In genomic region chr9:76122888-76123287, GRCm38 (mm10) we compare ENCODE assay signal across 8 mouse cellular contexts.
DNase-seq lines count a peak whose midpoint lies in the region; ATAC-seq and TF ChIP-seq lines count a peak whose summit lies in the region.
"Not testable (repeated sequence)": the region's sequence is repeated elsewhere in the genome, so short reads cannot be mapped to it uniquely, and the experiment has no call there.

No protein-coding gene starts in this region.

- H3K4me1 ChIP-seq in CH12.LX (ENCODE audit: control insufficient read depth in 1 of 2, insufficient read depth in 2 of 2); embryonic facial prominence, embryonic 14.5 days (ENCODE audit: control insufficient read depth, insufficient read depth, low read length); midbrain, embryonic 13.5 days (replicated peaks); spleen, adult 2 months (ENCODE audit: control insufficient read depth, insufficient read depth, insufficient read length): not testable (repeated sequence)

- dilution Hi-C loops in CH12.LX (cut with MboI; ENCODE audit: extremely low pct_ligation_motif_present, extremely low pct_unique_long_range_greater_than_20kb, low sequenced_read_pairs): not testable (repeated sequence)

- peak; percentile 69 for TF ChIP-seq RAD21 in CH12.LX (IDR thresholded peaks at IDR 0.05; ENCODE audit: low read depth, low read length)

- not testable (repeated sequence) for H3K4me3 ChIP-seq in CH12.LX (replicated peaks in 1 of 3; ENCODE audit: low read depth in 2 of 3, low read length in 2 of 3, poor library complexity in 1 of 3); embryonic facial prominence, embryonic 14.5 days (ENCODE audit: low read depth, low read length); midbrain, embryonic 13.5 days (replicated peaks); spleen, adult 2 months (ENCODE audit: extremely low read depth, insufficient read depth, insufficient read length)

- intact Hi-C loops in left cerebral cortex, postnatal 36 days (cut with DNase I): loop anchor here (1.0 to 10.0 kb wide), 2 partner anchors 112 to 361 kb away; no protein-coding TSS in a partner anchor

- not testable (repeated sequence) for H3K79me2 ChIP-seq in CH12.LX (replicated peaks; ENCODE audit: control insufficient read depth, extremely low read depth, insufficient read depth, poor library complexity, severe bottlenecking)

- peak; percentile 62 for DNase-seq in CH12.LX (ENCODE audit: extremely low read depth)
- DNase-seq in brain, embryonic 18.5 days (ENCODE audit: low read depth, low spot score): peak; percentile 59
- peak; percentile 82 for DNase-seq in embryonic facial prominence, embryonic 14.5 days (ENCODE audit: low spot score)
- DNase-seq in heart, adult 18-20 months: peak; percentile 40 to 79
- DNase-seq in kidney, adult 9 months: peak; percentile 69
- DNase-seq in left cerebral cortex, postnatal 36 days (ENCODE audit: low spot score in 2 of 2): peak; percentile 40 to 47
- DNase-seq in spleen, adult 2 months (ENCODE audit: low read depth in 1 of 2, low spot score in 2 of 2): peak; percentile 11 to 13

- H3K27me3 ChIP-seq in CH12.LX (replicated peaks); embryonic facial prominence, embryonic 14.5 days (replicated peaks; ENCODE audit: control insufficient read depth, insufficient read depth, low read length); midbrain, embryonic 13.5 days; spleen, adult 2 months (ENCODE audit: control insufficient read depth, insufficient read depth, low read length): not testable (repeated sequence)

- not testable (repeated sequence) for TF ChIP-seq POLR2A in CH12.LX (IDR thresholded peaks at IDR 0.05; ENCODE audit: low read depth, low read length); spleen, adult 2 months (IDR thresholded peaks at IDR 0.05; ENCODE audit: low read depth, low read length)

- not testable (repeated sequence) for H3K27ac ChIP-seq in CH12.LX (ENCODE audit: insufficient read depth, low read depth); embryonic facial prominence, embryonic 14.5 days (replicated peaks; ENCODE audit: low read depth, low read length); midbrain, embryonic 13.5 days; spleen, adult 2 months (ENCODE audit: insufficient read depth, low read length)

- ATAC-seq in embryonic facial prominence, embryonic 14.5 days (ENCODE audit: low read depth): peak; percentile 68; the same call in 1 of the 2 replicates
- peak; percentile 66; the same call in 1 of the 2 replicates for ATAC-seq in midbrain, embryonic 13.5 days

- in situ Hi-C loops in CH12.LX (cut with MboI; ENCODE audit: low pct_ligation_motif_present, low pct_unique_long_range_greater_than_20kb, low sequenced_read_pairs): not testable (repeated sequence)

- WGBS in embryonic facial prominence, embryonic 14.5 days: 3% methylated on average over 2 of the region's 2 CpGs
- WGBS in midbrain, embryonic 13.5 days: 1% methylated on average over 2 of the region's 2 CpGs
- WGBS in spleen, adult 2 months: 0% methylated on average over 2 of the region's 2 CpGs

- not testable (repeated sequence) for H3K9me3 ChIP-seq in CH12.LX (replicated peaks; ENCODE audit: low read length); embryonic facial prominence, embryonic 14.5 days (ENCODE audit: control insufficient read depth, low read length); midbrain, embryonic 13.5 days

- H3K36me3 ChIP-seq in CH12.LX (replicated peaks in 1 of 2; ENCODE audit: control insufficient read depth in 1 of 2, insufficient read depth in 1 of 2, low read length in 1 of 2); embryonic facial prominence, embryonic 14.5 days (ENCODE audit: control insufficient read depth, insufficient read depth, low read length); midbrain, embryonic 13.5 days; spleen, adult 2 months (ENCODE audit: control insufficient read depth, insufficient read depth, low read length): not testable (repeated sequence)

- TF ChIP-seq EP300 in CH12.LX (IDR thresholded peaks at IDR 0.05; ENCODE audit: low read length): not testable (repeated sequence)

- H3K4me2 ChIP-seq in CH12.LX (ENCODE audit: insufficient read depth, low read depth, poor library complexity, severe bottlenecking); embryonic facial prominence, embryonic 14.5 days (ENCODE audit: low read depth, low read length); midbrain, embryonic 13.5 days (replicated peaks): not testable (repeated sequence)

- TF ChIP-seq CTCF in CH12.LX (conservative IDR thresholded peaks at IDR 0.05 in 1 of 2, IDR thresholded peaks at IDR 0.05 in 1 of 2; ENCODE audit: low read depth in 2 of 2, low read length in 2 of 2): peak in 1 of 2 experiments; percentile 71; a peak in 2 of 4 replicates
- not testable (repeated sequence) for TF ChIP-seq CTCF in spleen, adult 2 months (IDR thresholded peaks at IDR 0.05; ENCODE audit: extremely low read depth, insufficient read depth, insufficient read length, insufficient replicate concordance)

- H3K9ac ChIP-seq in CH12.LX (ENCODE audit: insufficient read depth, low read depth); embryonic facial prominence, embryonic 14.5 days (ENCODE audit: low read depth, low read length); midbrain, embryonic 13.5 days (replicated peaks): not testable (repeated sequence)

TF ChIP-seq in CH12.LX, 34 proteins besides CTCF, POLR2A, EP300 and RAD21:
- TF ChIP-seq SMC3 (IDR thresholded peaks at IDR 0.05; ENCODE audit: low read depth, low read length) (peak; percentile 81), ZC3H11A (IDR thresholded peaks at IDR 0.05; ENCODE audit: low read depth, low read length) (peak; percentile 53; the same call in 1 of the 2 replicates), MAX (IDR thresholded peaks at IDR 0.05; ENCODE audit: low read length) (0 out of 2 replicates have a peak, but pooled peaks have one; percentile 42)

Comparison
In these comparisons a context has a peak if more than half of its experiments do, and no peak if none do; other contexts are left out.
1. DNase-seq: peak in every context shown above with its lines; median percentile 82 in embryonic facial prominence, embryonic 14.5 days; 69 in kidney, adult 9 months; 62 in CH12.LX; 60 in heart, adult 18-20 months; 59 in brain, embryonic 18.5 days; 44 in left cerebral cortex, postnatal 36 days; 12 in spleen, adult 2 months.